Mouse (Mus musculus) midbrain, embryonic 11.5 days (tissue): Measurements from ENCODE around the gene Apba1. TPM values are rescaled to one million over a fixed set of nuclear protein-coding genes. Genes with fewer than 3 reads are reported as not detected.

ENCODE experiments used
- ATAC-seq: fragments of 200-750 bp; cut with Nextera tagmentation; 2 replicates; pipeline ENCODE4 v1.8.0; 2017; ENCODE audit warnings: moderate TSS enrichment, moderate library complexity; ENCODE audit not compliant: low FRiP score
- DNase-seq: peaks from one replicate; pipeline ENCODE4 v3.0.0; 2015; ENCODE audit warnings: low spot score; ENCODE audit errors: missing footprints
- H3K27ac ChIP-seq: fragments of 300-500 bp; sonication (generic); 2 replicates; pipeline ENCODE4 v1.5.1; 2014; ENCODE audit warnings: low read depth, low read length
- H3K27me3 ChIP-seq: fragments of 300-500 bp; sonication (generic); 2 replicates; pipeline ENCODE4 v1.6.1; 2014; ENCODE audit warnings: mild to moderate bottlenecking, low read length, moderate library complexity, mixed read lengths; ENCODE audit not compliant: control insufficient read depth, insufficient read depth
- H3K36me3 ChIP-seq: fragments of 300-500 bp; sonication (generic); 2 replicates; pipeline ENCODE4 v1.6.1; 2014; ENCODE audit warnings: mild to moderate bottlenecking, low read length, moderate library complexity, mixed read lengths; ENCODE audit not compliant: control insufficient read depth, insufficient read depth
- H3K4me1 ChIP-seq: fragments of 300-500 bp; sonication (generic); 2 replicates; pipeline ENCODE4 v1.6.1; 2014; ENCODE audit warnings: low read length; ENCODE audit not compliant: control insufficient read depth, insufficient read depth
- H3K4me2 ChIP-seq: fragments of 300-500 bp; sonication (generic); 2 replicates; pipeline ENCODE4 v1.6.1; 2014; ENCODE audit warnings: mild to moderate bottlenecking, moderate library complexity
- H3K4me3 ChIP-seq: fragments of 300-500 bp; sonication (generic); 2 replicates; pipeline ENCODE4 v1.5.1; 2014; ENCODE audit warnings: low read depth, low read length
- H3K9ac ChIP-seq: fragments of 300-500 bp; sonication (generic); 2 replicates; pipeline ENCODE4 v1.6.1; 2014; ENCODE audit warnings: low read length
- H3K9me3 ChIP-seq: fragments of 300-500 bp; sonication (generic); 2 replicates; pipeline ENCODE4 v1.6.1; 2016; ENCODE audit warnings: low read length; ENCODE audit not compliant: control insufficient read depth
- WGBS: fragments of 180-500 bp; shearing (Covaris S2); extraction: QIAGEN DNeasy Blood & Tissue Kit; methylation state at CpG from one replicate; pipeline ENCODE4 v1.1.7; 2014; 5-methylcytosine and 5-hydroxymethylcytosine counted together
- polyA plus RNA-seq: library from polyadenylated mRNA; unstranded; fragments of >200 nt; fragmentation: Nextera tagmentation; extraction: Ambion mirVana; gene quantifications from 2 replicates; pipeline ENCODE4 v1.2.1, GENCODE M21; 2014

Gene Apba1
- polyA plus RNA-seq, 1 experiment from 2014 or later, result 1.4 TPM

- no peak overlapping the region for H3K9ac ChIP-seq
- DNase-seq, result no peak
- ATAC-seq, result no peak
- no peaks in the 10 kb centered on the region for H3K27me3 ChIP-seq
- no peaks in the 10 kb centered on the region for H3K36me3 ChIP-seq
- H3K4me3 ChIP-seq, result no peak overlapping the region
- no peaks in the 10 kb centered on the region for H3K4me1 ChIP-seq
- WGBS, result 85% methylated on average over 6 of the region's 6 CpGs
- no peak overlapping the region for H3K27ac ChIP-seq
- no peaks in the 10 kb centered on the region for H3K9me3 ChIP-seq
- no peak overlapping the region for H3K4me2 ChIP-seq
These were observed 115.8 kb downstream of the Apba1 start for GRCm38 (mm10) chr19:23874502-23874901.

GRCm38 (mm10) chr19:23875819-23876218 is 117.1 kb downstream of the Apba1 start:
- no peak overlapping the region for H3K9ac ChIP-seq
- WGBS, result 90% methylated on average over 5 of the region's 5 CpGs
- ATAC-seq, result no peak
- H3K27ac ChIP-seq, result no peak overlapping the region
- H3K4me2 ChIP-seq, result no peak overlapping the region
- H3K27me3 ChIP-seq, result no peaks in the 10 kb centered on the region
- no peaks in the 10 kb centered on the region for H3K9me3 ChIP-seq
- no peaks in the 10 kb centered on the region for H3K4me1 ChIP-seq
- H3K4me3 ChIP-seq, result no peak overlapping the region
- H3K36me3 ChIP-seq, result no peaks in the 10 kb centered on the region
- no peak for DNase-seq

- Histone ChIP-seq H3K27me3 (no peaks in the 10 kb centered on the region), H3K4me2 (no peak overlapping the region), H3K27ac (no peak overlapping the region), H3K36me3 (no peaks in the 10 kb centered on the region), H3K4me3 (no peak overlapping the region), H3K9ac (no peak overlapping the region), H3K9me3 (no peaks in the 10 kb centered on the region), H3K4me1 (no peaks in the 10 kb centered on the region)
- 83% methylated on average over 7 of the region's 7 CpGs for WGBS
- no peak for ATAC-seq
- DNase-seq, result no peak
These were observed 121.2 kb downstream of the Apba1 start for GRCm38 (mm10) chr19:23879862-23880261.

- WGBS, result 91% methylated on average over 5 of the region's 5 CpGs
- ATAC-seq, result no peak
- H3K9ac ChIP-seq, result no peak overlapping the region
- H3K4me2 ChIP-seq, result no peak overlapping the region
- DNase-seq, result no peak
- no peak overlapping the region for H3K4me3 ChIP-seq
- H3K27me3 ChIP-seq, result no peaks in the 10 kb centered on the region
- H3K27ac ChIP-seq, result no peak overlapping the region
- H3K4me1 ChIP-seq, result no peaks in the 10 kb centered on the region
- no peaks in the 10 kb centered on the region for H3K36me3 ChIP-seq
- H3K9me3 ChIP-seq, result no peaks in the 10 kb centered on the region
These were observed 127.5 kb downstream of the Apba1 start for GRCm38 (mm10) chr19:23886169-23886568.

GRCm38 (mm10) chr19:23891421-23891820 is 132.7 kb downstream of the Apba1 start:
- H3K36me3 ChIP-seq, result no peaks in the 10 kb centered on the region
- DNase-seq (no peak), ATAC-seq (no peak)
- WGBS, result 89% methylated on average over 6 of the region's 6 CpGs
- no peaks in the 10 kb centered on the region; the same call in 1 of the 2 replicates for H3K4me1 ChIP-seq
- H3K27ac ChIP-seq, result no peak overlapping the region
- H3K9ac ChIP-seq, result no peak overlapping the region
- H3K27me3 ChIP-seq, result peaks cover 31% of the 10 kb centered on the region
- no peaks in the 10 kb centered on the region for H3K9me3 ChIP-seq
- H3K4me2 ChIP-seq, result no peak overlapping the region
- no peak overlapping the region for H3K4me3 ChIP-seq

GRCm38 (mm10) chr19:23892633-23893032 is 133.9 kb downstream of the Apba1 start:
- H3K4me3 ChIP-seq, result peak overlapping the region; percentile 31
- no peak overlapping the region for H3K27ac ChIP-seq
- H3K4me1 ChIP-seq, result no peaks in the 10 kb centered on the region; the same call in 1 of the 2 replicates
- WGBS, result 22% methylated on average over 34 of the region's 37 CpGs
- H3K36me3 ChIP-seq, result no peaks in the 10 kb centered on the region
- peak overlapping the region; percentile 49 for H3K4me2 ChIP-seq
- H3K27me3 ChIP-seq, result peaks cover 40% of the 10 kb centered on the region
- ATAC-seq (0 out of 2 replicates have a peak, but pooled peaks have one; percentile 18), DNase-seq (peak; percentile 91)
- H3K9ac ChIP-seq, result peak overlapping the region; percentile 43; the same call in 1 of the 2 replicates
- no peaks in the 10 kb centered on the region for H3K9me3 ChIP-seq

- H3K4me3 ChIP-seq, result peak overlapping the region; percentile 31
- peak; percentile 91 for DNase-seq
- WGBS, result 18% methylated on average over 107 of the region's 110 CpGs
- peaks cover 40% of the 10 kb centered on the region for H3K27me3 ChIP-seq
- no peaks in the 10 kb centered on the region for H3K9me3 ChIP-seq
- peak overlapping the region; percentile 43; the same call in 1 of the 2 replicates for H3K9ac ChIP-seq
- H3K4me1 ChIP-seq, result peaks cover 1% of the 10 kb centered on the region; the same call in 1 of the 2 replicates
- ATAC-seq, result peak; percentile 83
- no peaks in the 10 kb centered on the region for H3K36me3 ChIP-seq
- no peak overlapping the region for H3K27ac ChIP-seq
- peak overlapping the region; percentile 49 for H3K4me2 ChIP-seq
These were observed 134.6 kb downstream of the Apba1 start for GRCm38 (mm10) chr19:23893093-23893889.

- Histone ChIP-seq H3K27ac (no peak overlapping the region), H3K4me1 (peaks cover 6% of the 10 kb centered on the region; the same call in 1 of the 2 replicates), H3K4me3 (no peak overlapping the region), H3K9ac (no peak overlapping the region), H3K9me3 (no peaks in the 10 kb centered on the region), H3K27me3 (peaks cover 40% of the 10 kb centered on the region), H3K36me3 (no peaks in the 10 kb centered on the region), H3K4me2 (no peak overlapping the region)
- 69% methylated on average over 9 of the region's 9 CpGs for WGBS
- DNase-seq (peak; percentile 84), ATAC-seq (no peak)
These were observed 135.3 kb downstream of the Apba1 start for GRCm38 (mm10) chr19:23893946-23894345.

- H3K4me3 ChIP-seq, result no peak overlapping the region
- no peak overlapping the region for H3K9ac ChIP-seq
- peaks cover 46% of the 10 kb centered on the region for H3K27me3 ChIP-seq
- H3K27ac ChIP-seq, result no peak overlapping the region
- no peak overlapping the region for H3K4me2 ChIP-seq
- H3K9me3 ChIP-seq, result no peaks in the 10 kb centered on the region
- DNase-seq, result peak; percentile 82
- 67% methylated on average over 3 of the region's 3 CpGs for WGBS
- ATAC-seq, result no peak
- no peaks in the 10 kb centered on the region for H3K36me3 ChIP-seq
- H3K4me1 ChIP-seq, result peaks cover 6% of the 10 kb centered on the region; the same call in 1 of the 2 replicates
These were observed 136.1 kb downstream of the Apba1 start for GRCm38 (mm10) chr19:23894822-23895221.
